Mouse (Mus musculus) B cell, adult (primary cell): ENCODE results near the gene Ssh1. TPM values are rescaled to one million over a fixed set of nuclear protein-coding genes. Genes with fewer than 3 reads are reported as not detected.

ENCODE experiments used
- total RNA-seq: library from RNA; stranded (reverse); gene quantifications from 4 replicates; pipeline ENCODE4 v1.2.4, GENCODE M21; 2023; ENCODE audit not compliant: inconsistent age

Ssh1 gene
- 64.9 to 72.2 TPM (median 68.2 TPM) in 4 replicates for total RNA-seq

DNA sequence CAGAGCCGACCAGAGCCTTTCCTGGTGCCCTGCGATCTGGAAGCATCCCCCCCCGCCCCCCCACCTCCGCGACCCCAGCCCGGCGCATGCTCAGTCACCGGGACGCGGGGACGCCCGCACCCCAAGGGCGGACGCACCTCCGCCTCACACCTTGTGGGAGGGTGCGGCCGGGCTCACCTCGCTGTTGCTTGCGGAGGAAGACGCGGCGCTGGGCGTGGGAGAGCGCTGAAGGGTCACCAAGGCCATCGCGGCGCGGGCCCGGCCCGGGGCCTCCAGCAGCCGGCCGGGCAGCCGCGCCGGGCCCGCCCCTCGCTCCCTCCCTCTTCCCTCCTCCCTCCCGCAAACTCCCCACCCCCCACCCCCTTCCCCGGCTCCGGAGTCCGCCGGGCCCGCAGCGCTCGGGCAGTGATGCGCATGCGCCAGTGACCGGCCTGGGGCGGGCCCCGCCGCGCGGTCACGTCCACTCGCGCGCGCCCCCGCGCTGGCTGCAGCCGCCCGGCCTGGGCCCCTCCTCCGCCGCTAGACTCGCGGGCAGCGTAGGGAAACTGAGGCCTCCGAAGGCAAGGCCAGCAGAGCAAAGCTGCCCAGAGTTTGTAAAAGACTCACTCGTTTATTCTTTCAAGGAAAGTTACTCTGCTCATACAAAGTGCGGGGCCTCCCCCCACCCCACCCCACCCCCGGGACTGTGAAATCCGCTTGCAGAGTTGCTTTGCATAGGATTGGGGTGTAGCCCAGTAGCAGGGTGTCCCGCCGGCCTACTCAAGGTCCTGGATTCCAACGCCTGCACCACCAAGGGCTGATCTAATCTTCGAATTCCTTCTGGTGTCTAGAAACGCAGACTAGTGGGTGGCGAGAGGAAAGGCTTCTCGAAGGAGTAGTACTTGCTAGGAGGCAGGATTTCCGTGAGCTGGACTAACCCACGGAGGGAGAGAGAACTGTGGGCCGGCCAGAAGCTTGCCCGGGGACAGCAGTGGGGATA is at the start of gene Ssh1:
Ssh1 (minus strand) TSS at position 408 of the 979 bp plus-strand sequence.

GRCm38 (mm10) chr5:114003542-114003941 is 9.8 kb upstream of the Ssh1 start, which contains the start of gene Dao:
Gene Dao (plus strand): TSS chr5:114003703.

DNA sequence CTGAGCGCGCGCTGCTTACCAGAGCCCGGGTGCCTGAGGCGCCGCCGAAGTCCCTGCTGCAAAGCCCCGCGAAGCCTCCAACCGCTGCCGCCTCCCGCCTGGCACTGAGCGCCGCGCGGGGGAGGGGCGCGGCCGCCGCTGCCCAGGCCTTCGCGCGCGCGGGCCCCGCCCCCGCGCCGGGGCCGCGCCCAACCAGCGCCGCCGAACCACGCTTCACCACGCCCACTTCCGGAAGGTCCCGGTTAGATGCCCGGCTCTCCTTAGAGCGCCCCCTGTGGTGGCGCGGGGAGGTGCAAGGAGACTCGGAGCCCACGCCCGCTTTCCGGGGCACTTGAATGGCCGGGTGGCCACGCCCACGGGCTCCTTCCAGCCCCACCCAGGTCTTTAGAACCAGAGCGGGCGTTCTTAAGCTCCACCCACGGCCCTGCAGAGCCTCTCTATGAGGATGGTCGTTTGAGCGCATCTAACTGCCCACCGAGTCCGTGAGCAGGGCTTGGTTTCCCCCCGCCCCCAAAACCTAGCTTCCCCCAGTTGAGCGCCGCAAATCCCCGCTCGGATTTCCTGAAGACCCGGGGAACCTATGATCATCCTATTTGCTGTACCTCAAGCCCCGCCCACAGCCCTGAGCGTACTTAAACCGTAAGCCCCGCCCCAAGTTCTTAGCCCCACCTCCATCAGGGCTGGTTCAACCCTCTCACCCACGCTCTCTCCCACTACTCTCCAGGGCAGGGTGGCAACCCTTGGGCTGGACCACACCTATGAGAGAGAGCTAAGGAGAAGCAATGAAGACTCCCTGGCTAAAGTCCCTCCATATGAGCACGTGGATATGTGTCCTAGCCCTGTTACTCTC is 84.9 kb downstream of the Ssh1 start, which contains the start of gene Coro1c:
Coro1c (minus strand) TSS at position 167 of the 850 bp plus-strand sequence.

Other genes with a start within 250 kb of the Ssh1 start
- gene Sart3, start 221.4 kb downstream of the Ssh1 start, total RNA-seq: 62.9 to 74.1 TPM (median 71.2 TPM) in 4 replicates
- gene Iscu, start 221.1 kb downstream of the Ssh1 start, total RNA-seq: 64.8 to 68.4 TPM (median 67.7 TPM) in 4 replicates
- not detected in 4 replicates for gene Tmem119, start 193.4 kb downstream of the Ssh1 start, total RNA-seq
- gene Selplg, start 161.2 kb downstream of the Ssh1 start, total RNA-seq: 48.5 to 50.7 TPM (median 49.1 TPM) in 4 replicates
- 47.1 to 73.5 TPM (median 58.3 TPM) in 4 replicates for gene Coro1c, start 85.1 kb downstream of the Ssh1 start, total RNA-seq
- gene Dao, start 9.8 kb upstream of the Ssh1 start, total RNA-seq: 0.78 TPM in 1 of 4 replicates, not detected in the others
- gene Usp30, start 71.6 kb upstream of the Ssh1 start, total RNA-seq: 22.4 to 27.3 TPM (median 24.8 TPM) in 4 replicates
- gene Svop, start 97.7 kb upstream of the Ssh1 start, total RNA-seq: not detected in 4 replicates
- gene Alkbh2, start 134.3 kb upstream of the Ssh1 start, total RNA-seq: 5.0 to 7.3 TPM (median 6.5 TPM) in 4 replicates
- gene Ung, start 136.5 kb upstream of the Ssh1 start, total RNA-seq: 20.4 to 26.0 TPM (median 22.7 TPM) in 4 replicates
- 2.7 to 3.8 TPM (median 3.1 TPM) in 4 replicates for gene Acacb, start 152.6 kb upstream of the Ssh1 start, total RNA-seq